In the genomic region with DNA sequence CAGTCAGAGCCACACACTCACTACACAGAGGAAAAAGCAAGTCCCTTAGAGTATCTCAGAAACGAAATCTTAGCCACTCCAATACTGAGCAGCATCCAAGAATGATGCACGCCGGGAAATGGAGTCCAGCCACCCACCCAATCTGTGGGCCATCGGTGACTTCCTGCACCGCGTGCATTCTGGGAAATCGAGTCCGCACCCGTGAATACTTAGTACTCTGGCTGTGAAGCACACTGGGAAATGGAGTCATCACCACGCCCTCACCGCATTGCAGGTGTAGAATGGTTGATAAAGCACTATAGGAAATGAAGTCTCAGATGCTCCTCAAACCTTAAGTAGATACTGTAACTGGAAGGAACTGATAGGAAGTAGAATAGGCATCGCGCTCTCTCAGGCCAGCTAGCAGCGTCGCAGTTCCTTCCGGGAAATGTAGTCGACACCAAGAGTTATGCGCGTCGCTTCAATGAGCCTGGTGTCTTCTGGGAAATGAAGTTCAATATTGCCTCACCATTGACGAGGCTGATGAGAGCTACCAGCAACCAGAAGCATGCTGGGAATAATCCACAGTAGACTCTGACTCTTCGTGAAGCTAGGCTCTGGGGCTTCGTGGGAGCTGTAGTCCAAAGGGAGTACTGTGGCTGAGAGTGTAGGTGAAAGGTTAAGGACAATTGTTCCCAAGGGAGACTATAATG, we compare ENCODE assay signal across 8 mouse cellular contexts. TPM values are rescaled to one million over a fixed set of nuclear protein-coding genes. Genes with fewer than 3 reads are reported as not detected.
DNase-seq lines count a peak whose midpoint lies in the region; ATAC-seq and TF ChIP-seq lines count a peak whose summit lies in the region.

No protein-coding gene starts in this region.

- peaks cover 53% of the 10 kb centered on the region for H3K36me3 ChIP-seq in forebrain, embryonic 10.5 days (replicated peaks)
- H3K36me3 ChIP-seq in heart, embryonic 15.5 days, result peaks cover 19% of the 10 kb centered on the region
- H3K36me3 ChIP-seq in liver, embryonic 14.5 days (replicated peaks; ENCODE audit: control insufficient read depth, insufficient read depth, low read depth), result peaks cover 14% of the 10 kb centered on the region
- H3K36me3 ChIP-seq in neural tube, embryonic 11.5 days (ENCODE audit: control insufficient read depth, insufficient read depth, low read length), result peaks cover 6% of the 10 kb centered on the region
- H3K36me3 ChIP-seq in stomach, postnatal 0 days (ENCODE audit: control insufficient read depth, insufficient read depth, low read length), result peaks cover under 1% of the 10 kb centered on the region; the same call in 1 of the 2 replicates

- H3K4me2 ChIP-seq in heart, embryonic 15.5 days, result peak overlapping the region; percentile 79
- H3K4me2 ChIP-seq in liver, embryonic 14.5 days (ENCODE audit: low read depth), result peak overlapping the region; percentile 95
- peak overlapping the region; percentile 66 for H3K4me2 ChIP-seq in neural tube, embryonic 11.5 days (ENCODE audit: low read depth)
- H3K4me2 ChIP-seq in stomach, postnatal 0 days (replicated peaks; ENCODE audit: low read depth), result peak overlapping the region; percentile 83

- peak overlapping the region; percentile 96 for H3K4me3 ChIP-seq in forebrain, embryonic 10.5 days
- H3K4me3 ChIP-seq in heart, embryonic 15.5 days, result peak overlapping the region; percentile 82
- peak overlapping the region; percentile 64 to 93 for H3K4me3 ChIP-seq in liver, embryonic 14.5 days (ENCODE audit: insufficient read depth in 1 of 2, low read depth in 2 of 2, low read length in 2 of 2)
- H3K4me3 ChIP-seq in neural tube, embryonic 11.5 days (ENCODE audit: low read depth, low read length), result peak overlapping the region; percentile 98
- H3K4me3 ChIP-seq in stomach, postnatal 0 days (ENCODE audit: low read depth, low read length), result peak overlapping the region; percentile 96

- peak overlapping the region; percentile 96 for H3K27ac ChIP-seq in forebrain, embryonic 10.5 days
- H3K27ac ChIP-seq in heart, embryonic 15.5 days, result peak overlapping the region; percentile 91
- H3K27ac ChIP-seq in liver, embryonic 14.5 days, result peak overlapping the region; percentile 91
- peak overlapping the region; percentile 50 for H3K27ac ChIP-seq in neural tube, embryonic 11.5 days (ENCODE audit: low read depth, low read length)
- H3K27ac ChIP-seq in stomach, postnatal 0 days (replicated peaks), result peak overlapping the region; percentile 86

- no peaks in the 10 kb centered on the region for H3K9me3 ChIP-seq in forebrain, embryonic 10.5 days
- H3K9me3 ChIP-seq in heart, embryonic 15.5 days (replicated peaks), result no peaks in the 10 kb centered on the region
- no peaks in the 10 kb centered on the region for H3K9me3 ChIP-seq in liver, embryonic 14.5 days (ENCODE audit: control insufficient read depth, low read length)
- H3K9me3 ChIP-seq in neural tube, embryonic 11.5 days (ENCODE audit: control insufficient read depth, low read length), result no peaks in the 10 kb centered on the region
- no peaks in the 10 kb centered on the region for H3K9me3 ChIP-seq in stomach, postnatal 0 days (ENCODE audit: control insufficient read depth, low read length)

- DNase-seq in CD8-positive naive resting alpha-beta T cell, adult 2 months (ENCODE audit: low read depth in 2 of 2, low spot score in 2 of 2), result peak; percentile 86 to 90
- DNase-seq in c-Kit-positive CD71-negative TER-119-negative erythroid progenitor cells, embryonic 14.5 days (ENCODE audit: low read depth), result peak; percentile 88
- peak; percentile 94 for DNase-seq in forebrain, embryonic 10.5 days (ENCODE audit: extremely low spot score, low spot score)
- peak; percentile 94 to 97 for DNase-seq in kidney, postnatal 25 days
- peak; percentile 95 to 97 (median 95) for DNase-seq in liver, embryonic 14.5 days (ENCODE audit: low read depth in 3 of 3, low spot score in 3 of 3)
- DNase-seq in neural tube, embryonic 11.5 days (ENCODE audit: low spot score), result peak; percentile 95
- peak; percentile 93 for DNase-seq in stomach, postnatal 0 days (ENCODE audit: low spot score)

- TF ChIP-seq CTCF in liver, embryonic 14.5 days (IDR thresholded peaks at IDR 0.05; ENCODE audit: low read depth), result 0 out of 2 replicates have a peak, but pooled peaks have one; percentile 8
- TF ChIP-seq CTCF in stomach, postnatal 0 days (IDR thresholded peaks at IDR 0.05; ENCODE audit: low read depth), result no peak

- H3K4me1 ChIP-seq in forebrain, embryonic 10.5 days, result peaks cover 47% of the 10 kb centered on the region
- H3K4me1 ChIP-seq in heart, embryonic 15.5 days (replicated peaks), result peaks cover 44% of the 10 kb centered on the region
- H3K4me1 ChIP-seq in liver, embryonic 14.5 days (replicated peaks; ENCODE audit: control insufficient read depth in 2 of 2, insufficient read depth in 2 of 2, low read length in 1 of 2), result peaks cover 9 to 15% of the 10 kb centered on the region in 2 experiments
- peaks cover 10% of the 10 kb centered on the region for H3K4me1 ChIP-seq in neural tube, embryonic 11.5 days (ENCODE audit: control insufficient read depth, insufficient read depth, low read length)
- no peaks in the 10 kb centered on the region; the same call in 1 of the 2 replicates for H3K4me1 ChIP-seq in stomach, postnatal 0 days (replicated peaks; ENCODE audit: control insufficient read depth, insufficient read depth)

- peak; percentile 89 for ATAC-seq in heart, embryonic 15.5 days (replicated peaks; ENCODE audit: insufficient number of reproducible peaks, insufficient read depth, low FRiP score, low read depth)
- peak; percentile 91 for ATAC-seq in liver, embryonic 14.5 days (ENCODE audit: insufficient read depth)
- peak; percentile 94 for ATAC-seq in neural tube, embryonic 11.5 days (ENCODE audit: insufficient read depth, low FRiP score, low TSS enrichment)
- ATAC-seq in stomach, postnatal 0 days (ENCODE audit: low FRiP score, low TSS enrichment), result peak; percentile 90

- TF ChIP-seq EP300 in liver, embryonic 14.5 days (IDR thresholded peaks at IDR 0.05; ENCODE audit: low read depth), result peak; percentile 91
- TF ChIP-seq EP300 in stomach, postnatal 0 days (optimal IDR thresholded peaks at IDR 0.05), result no peak

- 0% methylated on average over 23 of the region's 23 CpGs for WGBS in forebrain, embryonic 10.5 days
- WGBS in heart, embryonic 15.5 days, result under 1% methylated on average over 23 of the region's 23 CpGs
- WGBS in liver, embryonic 14.5 days (ENCODE audit: insufficient replicate concordance), result under 1% methylated on average over 23 of the region's 23 CpGs
- WGBS in neural tube, embryonic 11.5 days, result under 1% methylated on average over 23 of the region's 23 CpGs
- whole genome bisulfite sequencing in stomach, postnatal 0 days, result under 1% methylated on average over 23 of the region's 23 CpGs

- no peaks in the 10 kb centered on the region for H3K27me3 ChIP-seq in forebrain, embryonic 10.5 days (ENCODE audit: poor library complexity, severe bottlenecking)
- no peaks in the 10 kb centered on the region for H3K27me3 ChIP-seq in heart, embryonic 15.5 days
- H3K27me3 ChIP-seq in liver, embryonic 14.5 days (ENCODE audit: control insufficient read depth, insufficient read depth, low read length), result no peaks in the 10 kb centered on the region
- H3K27me3 ChIP-seq in neural tube, embryonic 11.5 days (ENCODE audit: control insufficient read depth, insufficient read depth, low read length), result no peaks in the 10 kb centered on the region
- H3K27me3 ChIP-seq in stomach, postnatal 0 days (ENCODE audit: control insufficient read depth, insufficient read depth, low read length), result no peaks in the 10 kb centered on the region

- H3K9ac ChIP-seq in heart, embryonic 15.5 days, result peak overlapping the region; percentile 97
- peak overlapping the region; percentile 72 for H3K9ac ChIP-seq in liver, embryonic 14.5 days (replicated peaks)
- peak overlapping the region; percentile 95 for H3K9ac ChIP-seq in neural tube, embryonic 11.5 days (ENCODE audit: low read length)
- H3K9ac ChIP-seq in stomach, postnatal 0 days (ENCODE audit: low read length), result no peak overlapping the region

RNA-seq across cellular contexts. Expression of a gene that starts 0.5 kb away (rescaled TPM):
- 10.7 and 10.8 TPM in 2 replicates for polyA plus RNA-seq in forebrain, embryonic 10.5 days (2016; fragmentation: Nextera tagmentation; extraction: Ambion mirVana)
- polyA plus RNA-seq in heart, embryonic 15.5 days (2015; fragmentation: Nextera tagmentation; extraction: Ambion mirVana), result 6.6 and 9.8 TPM in 2 replicates
- 48.6 and 55.6 TPM in 2 replicates for polyA plus RNA-seq in liver, embryonic 14.5 days (2012; rRNA removed)
- polyA plus RNA-seq in liver, embryonic 14.5 days (2014; fragmentation: Nextera tagmentation; extraction: Ambion mirVana), result 8.4 and 8.9 TPM in 2 replicates
- polyA plus RNA-seq in neural tube, embryonic 11.5 days (2014; fragmentation: Nextera tagmentation; extraction: Ambion mirVana), result 15.9 and 19.7 TPM in 2 replicates
- polyA plus RNA-seq in stomach, postnatal 0 days (2015; fragmentation: Nextera tagmentation; extraction: Ambion mirVana), result 5.1 and 5.3 TPM in 2 replicates

RNA-seq across cellular contexts. Expression of a gene that starts 12.4 kb away (rescaled TPM):
- 8.4 and 10.1 TPM in 2 replicates for polyA plus RNA-seq in forebrain, embryonic 10.5 days (2016; fragmentation: Nextera tagmentation; extraction: Ambion mirVana)
- polyA plus RNA-seq in heart, embryonic 15.5 days (2015; fragmentation: Nextera tagmentation; extraction: Ambion mirVana), result 12.1 and 13.2 TPM in 2 replicates
- polyA plus RNA-seq in liver, embryonic 14.5 days (2012; rRNA removed), result 8.5 and 9.8 TPM in 2 replicates
- 5.1 and 5.3 TPM in 2 replicates for polyA plus RNA-seq in liver, embryonic 14.5 days (2014; fragmentation: Nextera tagmentation; extraction: Ambion mirVana)
- 16.2 and 16.7 TPM in 2 replicates for polyA plus RNA-seq in neural tube, embryonic 11.5 days (2014; fragmentation: Nextera tagmentation; extraction: Ambion mirVana)
- polyA plus RNA-seq in stomach, postnatal 0 days (2015; fragmentation: Nextera tagmentation; extraction: Ambion mirVana), result 8.1 and 8.8 TPM in 2 replicates

RNA-seq across cellular contexts. Expression of a gene that starts 16.9 kb away (rescaled TPM):
- polyA plus RNA-seq in forebrain, embryonic 10.5 days (2016; fragmentation: Nextera tagmentation; extraction: Ambion mirVana), result 2.6 and 2.9 TPM in 2 replicates
- polyA plus RNA-seq in heart, embryonic 15.5 days (2015; fragmentation: Nextera tagmentation; extraction: Ambion mirVana), result 1.7 and 2.9 TPM in 2 replicates
- polyA plus RNA-seq in liver, embryonic 14.5 days (2012; rRNA removed), result 4.6 and 4.9 TPM in 2 replicates
- polyA plus RNA-seq in liver, embryonic 14.5 days (2014; fragmentation: Nextera tagmentation; extraction: Ambion mirVana), result 2.1 TPM in 2 replicates
- polyA plus RNA-seq in neural tube, embryonic 11.5 days (2014; fragmentation: Nextera tagmentation; extraction: Ambion mirVana), result 3.7 and 3.8 TPM in 2 replicates
- polyA plus RNA-seq in stomach, postnatal 0 days (2015; fragmentation: Nextera tagmentation; extraction: Ambion mirVana), result 1.1 and 1.2 TPM in 2 replicates

RNA-seq across cellular contexts. Expression of a gene that starts 17.7 kb away (rescaled TPM):
- 8.8 and 10.7 TPM in 2 replicates for polyA plus RNA-seq in forebrain, embryonic 10.5 days (2016; fragmentation: Nextera tagmentation; extraction: Ambion mirVana)
- polyA plus RNA-seq in heart, embryonic 15.5 days (2015; fragmentation: Nextera tagmentation; extraction: Ambion mirVana), result 6.6 and 9.5 TPM in 2 replicates
- 26.9 and 27.9 TPM in 2 replicates for polyA plus RNA-seq in liver, embryonic 14.5 days (2012; rRNA removed)
- polyA plus RNA-seq in liver, embryonic 14.5 days (2014; fragmentation: Nextera tagmentation; extraction: Ambion mirVana), result 20.8 and 22.7 TPM in 2 replicates
- 11.0 and 11.6 TPM in 2 replicates for polyA plus RNA-seq in neural tube, embryonic 11.5 days (2014; fragmentation: Nextera tagmentation; extraction: Ambion mirVana)
- 20.0 and 20.2 TPM in 2 replicates for polyA plus RNA-seq in stomach, postnatal 0 days (2015; fragmentation: Nextera tagmentation; extraction: Ambion mirVana)

RNA-seq across cellular contexts. Expression of a gene that starts 29.3 kb away (rescaled TPM):
- 19.4 and 20.6 TPM in 2 replicates for polyA plus RNA-seq in forebrain, embryonic 10.5 days (2016; fragmentation: Nextera tagmentation; extraction: Ambion mirVana)
- 22.9 and 27.4 TPM in 2 replicates for polyA plus RNA-seq in heart, embryonic 15.5 days (2015; fragmentation: Nextera tagmentation; extraction: Ambion mirVana)
- 14.0 and 14.8 TPM in 2 replicates for polyA plus RNA-seq in liver, embryonic 14.5 days (2012; rRNA removed)
- polyA plus RNA-seq in liver, embryonic 14.5 days (2014; fragmentation: Nextera tagmentation; extraction: Ambion mirVana), result 9.7 and 12.3 TPM in 2 replicates
- 30.4 and 38.2 TPM in 2 replicates for polyA plus RNA-seq in neural tube, embryonic 11.5 days (2014; fragmentation: Nextera tagmentation; extraction: Ambion mirVana)
- 15.0 and 15.9 TPM in 2 replicates for polyA plus RNA-seq in stomach, postnatal 0 days (2015; fragmentation: Nextera tagmentation; extraction: Ambion mirVana)

Comparison
In these comparisons a context has a peak if more than half of its experiments do, and no peak if none do; other contexts are left out.
1. Peak in every context shown above with its lines: DNase-seq, ATAC-seq, H3K4me3 ChIP-seq and H3K27ac ChIP-seq.